Mouse (Mus musculus): ENCODE results near the gene Adcy4.

Adcy4 gene

GRCm38 (mm10) chr14:55783958-55784235 lies at the start of gene Adcy4:
Gene Adcy4 (minus strand): TSS chr14:55784095.
- DNase-seq (ENCODE audit: low read depth, low spot score), result no peak

GRCm38 (mm10) chr14:55833126-55833525 lies 49.2 kb upstream of the Adcy4 start:
- no peak for DNase-seq (ENCODE audit: low read depth, low spot score)

GRCm38 (mm10) chr14:55830331-55830730 lies 46.4 kb upstream of the Adcy4 start:
- peak; percentile 57 for DNase-seq (ENCODE audit: low read depth, low spot score)

- DNase-seq (ENCODE audit: low read depth, low spot score), result no peak
Observed at GRCm38 (mm10) chr14:55829854-55830253, 46.0 kb upstream of the Adcy4 start.

- no peak for DNase-seq (ENCODE audit: low read depth, low spot score)
Observed at GRCm38 (mm10) chr14:55828716-55829263, 44.9 kb upstream of the Adcy4 start.

- DNase-seq (ENCODE audit: low read depth, low spot score), result no peak
Observed at GRCm38 (mm10) chr14:55826551-55827340, 42.9 kb upstream of the Adcy4 start.

- DNase-seq (ENCODE audit: low read depth, low spot score), result no peak
Observed at GRCm38 (mm10) chr14:55826142-55826541, 42.2 kb upstream of the Adcy4 start.

GRCm38 (mm10) chr14:55825216-55826051 lies 41.5 kb upstream of the Adcy4 start:
- DNase-seq (ENCODE audit: low read depth, low spot score), result no peak

GRCm38 (mm10) chr14:55824481-55825215 lies 40.8 kb upstream of the Adcy4 start:
- DNase-seq (ENCODE audit: low read depth, low spot score), result no peak

- DNase-seq (ENCODE audit: low read depth, low spot score), result no peak
Observed at GRCm38 (mm10) chr14:55824001-55824480, 40.1 kb upstream of the Adcy4 start.

- peak; percentile 93 for DNase-seq (ENCODE audit: low read depth, low spot score)
Observed at GRCm38 (mm10) chr14:55822991-55823762, 39.3 kb upstream of the Adcy4 start, which contains the start of gene Nfatc4. Gene Nfatc4 (plus strand): TSS chr14:55823144.

- peak; percentile 95 for DNase-seq (ENCODE audit: low read depth, low spot score)
Observed at GRCm38 (mm10) chr14:55822435-55822990, 38.6 kb upstream of the Adcy4 start.

- no peak for DNase-seq (ENCODE audit: low read depth, low spot score)
Observed at GRCm38 (mm10) chr14:55820576-55820975, 36.7 kb upstream of the Adcy4 start.

GRCm38 (mm10) chr14:55819845-55820405 lies 36.0 kb upstream of the Adcy4 start:
- DNase-seq (ENCODE audit: low read depth, low spot score), result peak; percentile 66

- peak; percentile 95 for DNase-seq (ENCODE audit: low read depth, low spot score)
Observed at GRCm38 (mm10) chr14:55815310-55815751, 31.4 kb upstream of the Adcy4 start.

- peak; percentile 88 for DNase-seq (ENCODE audit: low read depth, low spot score)
Observed at GRCm38 (mm10) chr14:55814885-55815284, 31.0 kb upstream of the Adcy4 start.

GRCm38 (mm10) chr14:55795380-55796163 lies 11.7 kb upstream of the Adcy4 start:
- no peak for DNase-seq (ENCODE audit: low read depth, low spot score)

- DNase-seq (ENCODE audit: low read depth, low spot score), result no peak
Observed at GRCm38 (mm10) chr14:55793946-55794345, 10.1 kb upstream of the Adcy4 start.

- no peak for DNase-seq (ENCODE audit: low read depth, low spot score)
Observed at GRCm38 (mm10) chr14:55793461-55793860, 9.6 kb upstream of the Adcy4 start.

Measured in R1 (cell line).